Mouse (Mus musculus) hindbrain, postnatal 0 days (tissue): ENCODE measurements around the gene Zfp366. TPM values are rescaled to one million over a fixed set of nuclear protein-coding genes. Genes with fewer than 3 reads are reported as not detected.

Experiments used
- ATAC-seq: fragments of 200-750 bp; cut with Nextera tagmentation; 2 replicates; pipeline ENCODE4 v1.8.0; 2017; ENCODE audit warnings: mild to moderate bottlenecking, moderate TSS enrichment, moderate library complexity
- DNase-seq: peaks from one replicate; pipeline ENCODE4 v3.0.0-alpha.2; 2015; ENCODE audit warnings: low spot score
- H3K27ac ChIP-seq: fragments of 300-500 bp; sonication (generic); 2 replicates; pipeline ENCODE4 v1.5.1; 2014; ENCODE audit warnings: mild to moderate bottlenecking
- H3K27me3 ChIP-seq: fragments of 300-500 bp; sonication (generic); 2 replicates; pipeline ENCODE4 v1.6.1; 2014; ENCODE audit warnings: low read length, mixed read lengths; ENCODE audit not compliant: insufficient read depth
- H3K36me3 ChIP-seq: fragments of 300-500 bp; sonication (generic); 2 replicates; pipeline ENCODE4 v1.6.1; 2014; ENCODE audit warnings: low read length, mixed read lengths; ENCODE audit not compliant: insufficient read depth
- H3K4me1 ChIP-seq: fragments of 300-500 bp; sonication (generic); 2 replicates; pipeline ENCODE4 v1.6.1; 2014; ENCODE audit warnings: antibody characterized with exemption, low read length, mixed read lengths; ENCODE audit not compliant: insufficient read depth
- H3K4me2 ChIP-seq: fragments of 300-500 bp; sonication (generic); 2 replicates; pipeline ENCODE4 v1.6.1; 2014; ENCODE audit warnings: low read depth, mild to moderate bottlenecking, low read length, moderate library complexity, mixed read lengths
- H3K4me3 ChIP-seq: fragments of 300-500 bp; sonication (generic); 2 replicates; pipeline ENCODE4 v1.5.1; 2014; ENCODE audit warnings: low read length
- H3K9ac ChIP-seq: fragments of 300-500 bp; sonication (generic); replicated peaks from 2 replicates; pipeline ENCODE4 v1.6.1; 2014; ENCODE audit warnings: mild to moderate bottlenecking, low read length, moderate library complexity, mixed read lengths
- H3K9me3 ChIP-seq: fragments of 300-500 bp; sonication (generic); 2 replicates; pipeline ENCODE4 v1.6.1; 2016; ENCODE audit warnings: low read length, mixed read lengths
- CTCF ChIP-seq: IDR thresholded peaks from 2 replicates; pipeline ENCODE4 v1.5.1; 2016; ENCODE audit warnings: antibody characterized with exemption, control low read depth, low read depth
- WGBS: fragments of 180-500 bp; shearing (Covaris S2); extraction: QIAGEN DNeasy Blood & Tissue Kit; methylation state at CpG from one replicate; pipeline ENCODE4 v1.1.7; 2014; 5-methylcytosine and 5-hydroxymethylcytosine counted together
- polyA plus RNA-seq: library from polyadenylated mRNA; unstranded; fragments of >200 nt; fragmentation: Nextera tagmentation; extraction: Ambion mirVana; gene quantifications from 2 replicates; pipeline ENCODE4 v1.2.1, GENCODE M21; 2015
- total RNA-seq: library from RNA; depleted of rRNA; stranded (reverse); fragments of >200 nt; gene quantifications from 2 replicates; pipeline ENCODE4 v1.2.3, GENCODE M21; 2014

The Zfp366 gene
- total and polyA plus RNA-seq, 2 experiments from 2014 or later, result 0.30 to 2.2 TPM

DNA sequence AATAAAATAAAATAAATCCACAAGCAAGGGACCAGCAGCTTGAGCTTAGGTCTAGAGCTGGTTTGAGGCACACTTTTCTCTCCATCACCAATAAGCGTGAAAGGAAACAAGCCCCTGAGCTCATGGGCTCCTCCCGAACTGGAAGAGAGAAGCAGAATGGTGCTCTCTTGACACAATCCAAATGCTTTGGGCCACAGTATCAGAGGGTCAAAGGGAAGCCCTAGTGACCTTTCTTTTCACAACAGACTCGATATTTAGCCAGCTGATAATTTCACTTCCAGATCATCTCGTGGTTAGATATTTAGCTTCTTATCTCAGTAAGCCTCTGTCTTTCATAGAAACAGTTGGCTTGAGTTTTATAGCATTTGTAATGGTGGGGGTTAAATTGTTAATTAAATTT is 12.2 kb downstream of the Zfp366 start:
- no peaks in the 10 kb centered on the region for H3K4me1 ChIP-seq
- WGBS, result 66% methylated on average over 4 of the region's 4 CpGs
- H3K9ac ChIP-seq, result no peak overlapping the region
- no peak for ATAC-seq
- H3K4me2 ChIP-seq, result no peak overlapping the region
- DNase-seq, result no peak
- H3K36me3 ChIP-seq, result no peaks in the 10 kb centered on the region
- no peaks in the 10 kb centered on the region for H3K27me3 ChIP-seq
- H3K4me3 ChIP-seq, result no peak overlapping the region
- no peak for TF ChIP-seq CTCF
- H3K9me3 ChIP-seq, result no peaks in the 10 kb centered on the region
- no peak overlapping the region for H3K27ac ChIP-seq

DNA sequence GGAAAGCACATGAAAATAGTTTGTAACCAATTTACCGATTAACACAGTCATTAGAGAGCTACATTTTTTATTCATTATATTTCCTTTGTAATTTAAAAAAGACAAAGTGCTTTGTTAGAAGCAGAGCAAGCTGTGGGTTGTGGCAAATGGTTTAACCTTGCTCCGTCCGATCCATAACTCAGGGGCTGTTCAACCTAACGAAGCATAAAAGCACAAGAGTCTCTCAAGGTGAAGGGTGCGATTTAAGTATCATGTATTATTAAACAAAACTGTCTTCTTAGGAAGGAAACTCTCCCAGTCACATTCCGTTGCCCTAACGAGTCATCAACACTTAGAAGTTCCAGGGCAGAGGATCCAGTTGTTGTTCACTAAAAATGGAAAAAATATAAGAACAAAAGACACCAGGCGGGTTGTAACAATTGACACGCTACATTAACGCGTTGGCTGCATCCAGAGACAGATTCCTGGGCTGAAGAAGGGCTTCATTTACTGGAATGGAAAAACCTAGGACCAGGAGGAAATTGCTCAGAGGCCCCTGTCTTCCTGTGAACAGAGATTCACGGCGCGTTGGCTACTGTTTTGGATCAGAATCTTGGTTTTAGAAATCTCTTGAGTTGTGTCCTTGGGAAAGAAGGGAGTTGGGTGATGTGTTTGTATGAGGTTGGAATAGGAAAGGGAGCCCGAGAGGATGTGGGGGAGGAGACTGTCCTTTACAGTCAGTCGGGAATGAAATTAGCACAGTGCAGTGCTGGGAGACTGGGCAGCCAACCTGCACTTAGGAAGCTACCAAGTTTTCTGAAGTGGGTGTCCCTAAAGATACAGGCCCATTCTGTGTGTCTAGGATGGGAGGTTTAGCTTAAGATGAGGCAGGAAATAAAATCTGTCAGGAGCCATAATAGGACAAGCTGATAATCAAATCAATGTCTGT is 17.3 kb downstream of the Zfp366 start:
- Histone ChIP-seq H3K9me3 (no peaks in the 10 kb centered on the region), H3K9ac (no peak overlapping the region), H3K4me2 (no peak overlapping the region), H3K4me3 (no peak overlapping the region), H3K4me1 (peaks cover 5% of the 10 kb centered on the region; the same call in 1 of the 2 replicates), H3K36me3 (no peaks in the 10 kb centered on the region), H3K27ac (no peak overlapping the region), H3K27me3 (no peaks in the 10 kb centered on the region)
- WGBS, result 52% methylated on average over 16 of the region's 16 CpGs
- ATAC-seq, result no peak
- no peak for DNase-seq
- no peak for TF ChIP-seq CTCF

DNA sequence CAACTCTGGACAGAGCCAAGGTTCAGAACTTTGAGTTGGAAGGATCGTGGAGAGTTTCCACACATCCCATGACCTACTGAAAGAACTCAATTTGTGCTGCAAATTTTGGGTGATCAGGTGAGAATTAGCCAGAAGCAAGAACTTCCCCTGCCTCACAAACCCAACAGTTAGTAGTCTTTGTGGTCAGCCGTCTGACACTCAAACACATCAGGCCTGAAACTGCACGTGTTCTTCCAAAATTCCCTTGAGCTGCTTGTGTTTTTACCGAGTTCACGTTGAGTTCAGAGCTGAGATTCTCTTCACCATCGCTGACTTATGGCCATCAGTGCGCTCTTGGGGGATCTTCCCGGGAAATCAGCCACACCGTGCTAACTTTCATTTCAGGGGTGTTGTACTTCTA is 22.6 kb downstream of the Zfp366 start:
- H3K9ac ChIP-seq, result no peak overlapping the region
- H3K4me1 ChIP-seq, result peaks cover 4% of the 10 kb centered on the region; the same call in 1 of the 2 replicates
- TF ChIP-seq CTCF, result no peak
- no peaks in the 10 kb centered on the region for H3K36me3 ChIP-seq
- no peak overlapping the region for H3K4me2 ChIP-seq
- H3K4me3 ChIP-seq, result no peak overlapping the region
- no peaks in the 10 kb centered on the region for H3K9me3 ChIP-seq
- ATAC-seq, result no peak
- no peaks in the 10 kb centered on the region for H3K27me3 ChIP-seq
- no peak for DNase-seq
- H3K27ac ChIP-seq, result no peak overlapping the region
- 93% methylated on average over 9 of the region's 9 CpGs for WGBS

DNA sequence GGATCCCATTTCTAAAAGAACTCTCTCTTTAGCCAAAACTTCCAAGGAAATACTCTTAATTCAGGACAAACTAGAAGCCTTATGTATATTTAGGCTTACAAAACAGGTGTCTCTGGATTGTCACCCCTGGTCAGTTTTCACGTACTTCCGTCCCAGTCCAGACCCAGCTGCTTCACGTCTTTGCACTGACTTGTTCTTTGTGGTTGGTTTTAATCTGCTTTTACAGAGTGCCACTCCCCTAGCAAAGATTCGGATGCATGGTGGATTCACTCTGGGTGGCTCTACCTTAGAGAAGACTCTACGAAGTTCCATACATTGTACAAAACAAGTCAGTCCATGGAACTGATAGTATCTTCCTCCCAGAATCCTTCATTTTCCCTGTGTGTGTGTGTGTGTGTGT is 25.2 kb downstream of the Zfp366 start:
- Histone ChIP-seq H3K4me1 (no peaks in the 10 kb centered on the region), H3K9me3 (no peaks in the 10 kb centered on the region), H3K4me3 (no peak overlapping the region), H3K9ac (no peak overlapping the region), H3K36me3 (no peaks in the 10 kb centered on the region), H3K27ac (no peak overlapping the region), H3K27me3 (no peaks in the 10 kb centered on the region), H3K4me2 (no peak overlapping the region)
- 94% methylated on average over 5 of the region's 5 CpGs for WGBS
- no peak for TF ChIP-seq CTCF
- DNase-seq (no peak), ATAC-seq (no peak)

DNA sequence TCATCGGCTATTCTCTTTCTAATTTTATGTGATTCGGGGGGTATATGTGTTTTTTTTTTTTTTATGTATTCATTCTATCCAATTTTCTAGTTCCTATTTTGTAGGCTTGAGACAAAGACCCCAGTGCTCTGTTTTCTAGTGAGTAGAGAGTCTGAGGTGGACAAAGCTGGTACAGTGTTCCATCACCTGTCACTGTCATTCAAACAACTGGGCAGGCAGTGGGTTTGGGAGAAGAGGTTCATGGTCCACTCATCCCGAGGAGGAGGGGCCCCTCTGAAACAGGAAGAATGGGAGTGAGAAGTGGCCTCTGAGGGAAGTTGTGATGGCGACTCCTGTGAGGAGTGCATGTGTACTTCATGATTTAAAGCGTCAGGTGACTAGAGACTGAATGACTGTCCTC is 26.2 kb downstream of the Zfp366 start:
- Histone ChIP-seq H3K9ac (no peak overlapping the region), H3K27ac (no peak overlapping the region), H3K4me3 (no peak overlapping the region), H3K27me3 (no peaks in the 10 kb centered on the region), H3K36me3 (no peaks in the 10 kb centered on the region), H3K9me3 (no peaks in the 10 kb centered on the region), H3K4me1 (no peaks in the 10 kb centered on the region), H3K4me2 (no peak overlapping the region)
- WGBS, result 83% methylated on average over 5 of the region's 5 CpGs
- ATAC-seq (no peak), DNase-seq (no peak)
- TF ChIP-seq CTCF, result no peak

DNA sequence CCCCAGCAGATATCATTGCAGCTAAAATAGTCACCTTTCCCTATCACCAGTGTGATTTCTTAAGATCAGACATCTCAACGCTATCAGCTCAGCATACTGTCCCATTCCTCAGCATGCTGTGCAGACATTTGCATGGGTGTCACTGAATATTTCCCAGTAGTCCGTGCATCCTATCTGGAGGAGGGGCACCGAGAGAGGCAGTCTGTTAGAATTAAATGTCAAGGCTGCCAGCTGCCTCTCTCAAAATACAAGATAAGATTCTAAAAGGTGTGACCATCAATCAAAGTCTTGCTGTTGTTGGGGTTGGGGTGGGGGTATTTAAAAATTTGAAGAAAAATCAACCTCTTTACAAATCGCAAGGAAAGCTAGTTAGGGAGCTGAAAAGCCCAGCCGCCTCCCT is 28.4 kb downstream of the Zfp366 start:
- no peaks in the 10 kb centered on the region for H3K27me3 ChIP-seq
- H3K36me3 ChIP-seq, result no peaks in the 10 kb centered on the region
- H3K4me1 ChIP-seq, result no peaks in the 10 kb centered on the region
- no peak overlapping the region for H3K27ac ChIP-seq
- H3K9me3 ChIP-seq, result no peaks in the 10 kb centered on the region
- WGBS, result 63% methylated on average over 5 of the region's 5 CpGs
- no peak for TF ChIP-seq CTCF
- H3K4me3 ChIP-seq, result no peak overlapping the region
- DNase-seq (no peak), ATAC-seq (no peak)
- no peak overlapping the region for H3K4me2 ChIP-seq
- no peak overlapping the region for H3K9ac ChIP-seq

DNA sequence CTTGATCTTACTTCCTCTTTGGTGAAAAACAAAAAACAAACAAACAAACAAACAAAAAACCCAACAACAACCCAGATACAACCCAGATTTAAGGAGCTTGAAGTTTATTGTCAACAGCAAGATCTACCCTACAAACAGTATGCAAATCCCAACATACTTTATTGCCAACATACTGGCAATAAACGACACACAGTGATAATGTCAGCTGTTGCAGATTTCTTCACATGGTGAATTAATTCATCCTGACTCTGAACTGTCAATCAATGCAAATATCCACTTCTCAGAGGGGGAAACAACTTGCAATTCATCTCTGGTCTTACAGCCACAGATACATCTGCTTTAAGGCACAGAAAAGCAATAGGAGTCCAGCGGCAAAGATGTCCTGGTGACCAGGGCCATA is 31.4 kb downstream of the Zfp366 start:
- Histone ChIP-seq H3K4me2 (no peak overlapping the region), H3K9me3 (no peaks in the 10 kb centered on the region), H3K9ac (no peak overlapping the region), H3K4me1 (no peaks in the 10 kb centered on the region), H3K27ac (no peak overlapping the region), H3K27me3 (no peaks in the 10 kb centered on the region), H3K36me3 (no peaks in the 10 kb centered on the region), H3K4me3 (no peak overlapping the region)
- DNase-seq (no peak), ATAC-seq (no peak)
- WGBS, result 51% methylated on average over 2 of the region's 2 CpGs
- no peak for TF ChIP-seq CTCF
